Mouse (Mus musculus) liver, embryonic 15.5 days (tissue): Measurements from ENCODE around the gene Kat2a. TPM values are rescaled to one million over a fixed set of nuclear protein-coding genes. Genes with fewer than 3 reads are reported as not detected.
A peak's percentile ranks its signal among the peaks of the same experiment; 100 is the strongest.

Experiments used
- ATAC-seq: fragments of 200-750 bp; cut with Nextera tagmentation; 2 replicates; pipeline ENCODE4 v1.8.0; 2017; ENCODE audit warnings: moderate number of reproducible peaks, mild to moderate bottlenecking, moderate library complexity; ENCODE audit not compliant: insufficient read depth
- H3K27ac ChIP-seq: fragments of 300-500 bp; sonication (generic); replicated peaks from 2 replicates; pipeline ENCODE4 v1.5.1; 2015; ENCODE audit warnings: mild to moderate bottlenecking, inconsistent platforms
- H3K27me3 ChIP-seq: fragments of 300-500 bp; sonication (generic); 2 replicates; pipeline ENCODE4 v1.6.1; 2015; ENCODE audit warnings: mild to moderate bottlenecking, inconsistent platforms
- H3K36me3 ChIP-seq: fragments of 300-500 bp; sonication (generic); replicated peaks from 2 replicates; pipeline ENCODE4 v1.6.1; 2015; ENCODE audit warnings: moderate library complexity, mild to moderate bottlenecking, inconsistent platforms
- H3K4me1 ChIP-seq: fragments of 300-500 bp; sonication (generic); replicated peaks from 2 replicates; pipeline ENCODE4 v1.6.1; 2015; ENCODE audit warnings: inconsistent platforms
- H3K4me2 ChIP-seq: fragments of 300-500 bp; sonication (generic); 2 replicates; pipeline ENCODE4 v1.6.1; 2015; ENCODE audit warnings: moderate library complexity, mild to moderate bottlenecking, inconsistent platforms
- H3K4me3 ChIP-seq: fragments of 300-500 bp; sonication (generic); replicated peaks from 2 replicates; pipeline ENCODE4 v1.5.1; 2015; ENCODE audit warnings: mild to moderate bottlenecking, inconsistent platforms
- H3K9ac ChIP-seq: fragments of 300-500 bp; sonication (generic); 2 replicates; pipeline ENCODE4 v1.6.1; 2015; ENCODE audit warnings: moderate library complexity, mild to moderate bottlenecking, inconsistent platforms
- H3K9me3 ChIP-seq: fragments of 300-500 bp; sonication (generic); replicated peaks from 2 replicates; pipeline ENCODE4 v1.6.1; 2016; ENCODE audit warnings: inconsistent platforms
- WGBS: fragments of 180-500 bp; shearing (Covaris S2); methylation state at CpG from one replicate; pipeline ENCODE4 v1.1.7; 2015; ENCODE audit warnings: mixed read lengths; ENCODE audit not compliant: insufficient replicate concordance; 5-methylcytosine and 5-hydroxymethylcytosine counted together
- polyA plus RNA-seq: library from polyadenylated mRNA; unstranded; fragments of >200 nt; fragmentation: Nextera tagmentation; extraction: Ambion mirVana; gene quantifications from 2 replicates; pipeline ENCODE4 v1.2.1, GENCODE M21; 2015

The Kat2a gene
- polyA plus RNA-seq: 13.2 and 14.1 TPM in 2 replicates

DNA sequence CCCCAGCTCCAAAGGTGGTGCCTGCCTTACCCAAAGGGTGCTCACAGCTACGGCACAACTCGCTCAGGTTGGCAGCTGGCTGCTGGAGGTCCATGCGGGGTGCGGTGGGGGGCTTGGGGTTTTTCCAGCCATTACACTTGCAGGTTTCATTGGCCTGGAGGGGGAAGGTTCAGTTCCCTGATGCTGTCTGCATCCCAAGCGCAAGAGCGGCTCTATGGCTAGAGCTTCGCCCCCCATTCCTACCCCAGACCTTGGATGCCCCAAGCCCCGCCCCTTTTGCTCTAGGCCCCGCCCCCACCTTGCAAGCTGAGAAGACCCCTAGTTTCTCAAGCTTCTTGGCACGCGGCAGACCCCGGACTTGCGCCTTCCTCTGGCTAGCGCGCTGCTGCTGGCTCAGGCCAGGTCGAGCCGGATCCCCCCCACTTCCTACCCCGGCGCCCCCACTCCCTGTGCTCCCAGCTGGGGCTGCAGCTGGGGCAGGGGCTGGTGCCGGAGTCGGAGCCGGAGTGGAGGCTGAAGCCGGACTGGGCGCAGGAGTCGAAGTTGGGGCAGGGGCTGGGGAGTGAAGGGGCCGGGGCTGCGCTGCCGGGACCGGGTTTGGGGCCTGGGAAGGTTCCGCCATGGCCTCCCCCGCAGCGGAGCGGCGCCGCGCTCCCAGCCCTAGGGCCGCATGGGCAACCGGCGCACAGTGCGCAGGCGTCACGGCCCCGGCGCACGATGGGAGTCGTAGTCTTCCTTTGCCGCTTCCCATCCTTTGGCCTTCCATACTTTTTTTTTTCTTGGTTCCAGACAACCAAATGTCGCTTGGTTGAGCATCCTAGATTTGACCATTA is at the start of gene Kat2a:
TSS of gene Kat2a (minus strand) at position 683 of the 833 bp plus-strand sequence.
- 2% methylated on average over 48 of the region's 48 CpGs for WGBS
- H3K27ac ChIP-seq: peak within 1 kb of the TSS; percentile 81
- H3K4me3 ChIP-seq: peak within 1 kb of the TSS; percentile 81
- peak within 1 kb of the TSS; percentile 96 for H3K4me2 ChIP-seq
- no peaks in the 10 kb centered on the region for H3K27me3 ChIP-seq
- H3K9ac ChIP-seq: peak within 1 kb of the TSS; percentile 79
- no peaks in the 10 kb centered on the region for H3K9me3 ChIP-seq
- peaks cover 54% of the 10 kb centered on the region for H3K36me3 ChIP-seq
- peaks cover 43% of the 10 kb centered on the region for H3K4me1 ChIP-seq
- peak; percentile 56 for ATAC-seq

DNA sequence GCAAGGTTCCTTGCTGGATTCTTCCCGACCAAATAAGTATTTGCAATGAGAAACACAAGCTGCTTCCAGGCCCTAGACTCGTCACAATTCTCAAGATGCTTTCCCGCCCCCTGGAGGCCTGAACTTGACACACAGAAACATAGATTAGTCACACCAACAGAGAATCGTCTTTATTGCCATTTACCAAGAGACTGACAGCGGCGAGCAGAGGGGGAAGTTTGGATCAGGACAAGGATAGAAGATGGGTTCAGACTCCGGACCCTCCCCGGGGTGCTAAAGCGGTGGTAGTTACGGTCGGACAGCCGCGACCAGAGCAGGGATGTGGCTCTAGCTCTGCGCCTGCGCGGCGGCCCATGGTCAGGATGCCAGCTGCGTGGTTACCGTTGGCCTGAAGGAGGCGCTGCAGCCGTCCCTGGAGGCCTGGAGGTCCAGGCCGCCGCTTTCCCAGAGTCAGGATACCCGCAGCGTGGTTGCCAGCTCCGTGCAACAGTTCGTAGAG is 49.3 kb upstream of the Kat2a start:
- no peaks in the 10 kb centered on the region for H3K36me3 ChIP-seq
- peak overlapping the region; percentile 53 for H3K4me3 ChIP-seq
- ATAC-seq: peak; percentile 61
- peak overlapping the region; percentile 81 for H3K4me2 ChIP-seq
- WGBS: under 1% methylated on average over 27 of the region's 27 CpGs
- H3K27me3 ChIP-seq: peaks cover 66% of the 10 kb centered on the region
- no peak overlapping the region for H3K27ac ChIP-seq
- peaks cover 26% of the 10 kb centered on the region for H3K4me1 ChIP-seq
- no peaks in the 10 kb centered on the region for H3K9me3 ChIP-seq
- no peak overlapping the region; the same call in 1 of the 2 replicates for H3K9ac ChIP-seq

DNA sequence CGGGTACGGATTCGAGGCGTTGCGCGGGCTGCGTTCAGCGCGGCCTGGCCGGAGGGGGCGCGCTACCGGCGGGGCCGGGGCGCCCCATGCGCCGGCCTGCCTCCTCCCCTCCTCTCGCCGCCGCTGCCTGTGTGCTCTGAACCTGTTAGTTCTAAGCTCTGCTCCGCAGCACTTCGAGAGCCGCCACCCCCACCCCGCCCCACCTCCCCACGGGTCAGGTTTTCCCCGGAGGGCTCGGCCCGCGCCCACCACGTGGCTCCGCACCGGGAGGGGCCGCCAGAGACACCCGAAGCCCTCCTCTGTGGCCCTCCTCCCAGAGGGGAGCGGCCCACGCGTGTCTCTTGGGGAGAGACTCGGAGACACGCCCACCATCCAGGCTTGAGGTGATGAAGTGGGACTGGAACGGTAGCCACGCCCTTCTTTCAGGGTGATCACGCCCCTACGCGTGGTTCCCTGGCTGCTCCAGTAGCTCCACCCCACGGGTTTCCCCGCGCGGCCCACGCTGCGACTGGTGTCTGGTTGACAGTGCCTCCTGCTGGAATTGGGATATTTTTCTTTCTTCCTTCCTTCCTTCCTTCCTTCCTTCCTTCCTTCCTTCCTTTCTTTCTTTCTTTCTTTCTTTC is 47.5 kb upstream of the Kat2a start, which contains the start of gene Kcnh4:
TSS of gene Kcnh4 (minus strand) at position 332 of the 623 bp plus-strand sequence.
- under 1% methylated on average over 51 of the region's 51 CpGs for WGBS
- no peaks in the 10 kb centered on the region for H3K36me3 ChIP-seq
- peak within 1 kb of the TSS; percentile 72 for H3K4me2 ChIP-seq
- ATAC-seq: 0 out of 2 replicates have a peak, but pooled peaks have one; percentile 22
- no peak within 1 kb of the TSS for H3K27ac ChIP-seq
- no peak within 1 kb of the TSS for H3K9ac ChIP-seq
- peaks cover 84% of the 10 kb centered on the region for H3K27me3 ChIP-seq
- peak within 1 kb of the TSS; percentile 44 for H3K4me3 ChIP-seq
- H3K4me1 ChIP-seq: peaks cover 26% of the 10 kb centered on the region
- no peaks in the 10 kb centered on the region for H3K9me3 ChIP-seq

DNA sequence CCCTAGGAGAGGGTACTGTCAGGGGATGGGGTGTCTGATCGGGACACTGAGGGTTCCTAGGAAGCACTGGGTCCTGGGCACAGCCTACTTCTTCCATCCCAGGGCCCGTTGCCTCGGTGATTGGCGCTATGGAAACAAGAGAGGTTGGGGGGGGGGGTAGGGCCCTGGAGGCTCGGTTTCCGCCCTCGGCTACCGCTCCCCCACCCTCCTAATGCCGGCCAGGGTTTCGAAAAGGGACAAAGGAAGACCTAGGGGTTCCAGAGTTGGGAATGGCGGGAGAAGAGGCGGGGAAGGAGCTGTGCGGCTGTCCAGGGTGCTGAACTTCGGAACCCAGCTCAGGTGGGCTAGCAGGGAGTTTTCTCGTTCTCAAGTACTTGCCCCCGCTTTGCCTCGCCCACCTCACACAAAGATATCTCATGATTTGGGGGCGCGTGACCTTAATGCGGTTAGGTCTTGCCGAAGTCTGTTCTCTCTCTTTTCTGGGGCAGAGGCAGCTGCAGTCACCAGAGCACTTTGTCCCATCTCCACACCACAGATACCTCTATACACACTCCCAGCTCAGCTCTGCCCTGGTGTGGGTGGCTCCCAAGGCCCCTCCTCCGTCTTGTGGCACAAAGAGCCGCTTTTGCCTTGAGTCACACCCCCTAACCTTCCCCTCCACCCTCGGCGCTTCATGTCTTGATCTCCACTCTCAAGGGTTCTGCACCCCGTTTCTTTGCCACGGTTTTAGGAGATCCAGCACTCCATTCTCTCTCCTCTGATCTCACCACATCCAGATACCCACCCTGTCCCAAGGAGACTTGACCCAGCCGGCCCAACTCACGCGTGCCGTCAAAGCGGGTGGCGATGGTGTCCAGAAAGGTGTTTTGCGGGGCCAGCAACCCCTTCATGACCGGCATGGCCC is 46.7 kb upstream of the Kat2a start:
- no peak overlapping the region for H3K9ac ChIP-seq
- peaks cover 92% of the 10 kb centered on the region for H3K27me3 ChIP-seq
- 3% methylated on average over 35 of the region's 35 CpGs for WGBS
- H3K9me3 ChIP-seq: no peaks in the 10 kb centered on the region
- H3K27ac ChIP-seq: no peak overlapping the region
- no peak for ATAC-seq
- peak overlapping the region; percentile 72 for H3K4me2 ChIP-seq
- H3K4me3 ChIP-seq: peak overlapping the region; percentile 44
- peaks cover 26% of the 10 kb centered on the region for H3K4me1 ChIP-seq
- no peaks in the 10 kb centered on the region for H3K36me3 ChIP-seq

DNA sequence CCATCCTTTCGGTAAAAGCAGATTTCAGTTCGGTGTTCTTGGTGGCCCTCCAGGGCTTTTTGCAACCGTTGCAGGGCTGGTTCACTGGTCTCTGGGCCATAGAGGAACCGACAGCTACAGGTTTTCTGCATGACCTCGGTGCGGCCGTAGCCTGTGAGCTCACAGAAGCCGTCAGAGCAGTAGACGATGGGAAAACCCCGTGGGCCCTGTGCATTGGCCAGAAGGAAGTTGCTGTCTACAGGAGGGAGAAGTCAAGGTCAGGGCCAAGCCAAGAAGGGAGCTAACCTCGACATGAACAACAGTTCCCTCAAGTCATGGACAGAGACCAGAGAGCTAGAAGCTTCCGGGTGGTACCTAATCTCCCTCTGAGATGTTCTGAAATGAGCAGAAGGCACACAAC is 45.3 kb upstream of the Kat2a start:
- WGBS: 59% methylated on average over 12 of the region's 12 CpGs
- Histone ChIP-seq H3K27me3 (peaks cover 94% of the 10 kb centered on the region), H3K27ac (no peak overlapping the region)

DNA sequence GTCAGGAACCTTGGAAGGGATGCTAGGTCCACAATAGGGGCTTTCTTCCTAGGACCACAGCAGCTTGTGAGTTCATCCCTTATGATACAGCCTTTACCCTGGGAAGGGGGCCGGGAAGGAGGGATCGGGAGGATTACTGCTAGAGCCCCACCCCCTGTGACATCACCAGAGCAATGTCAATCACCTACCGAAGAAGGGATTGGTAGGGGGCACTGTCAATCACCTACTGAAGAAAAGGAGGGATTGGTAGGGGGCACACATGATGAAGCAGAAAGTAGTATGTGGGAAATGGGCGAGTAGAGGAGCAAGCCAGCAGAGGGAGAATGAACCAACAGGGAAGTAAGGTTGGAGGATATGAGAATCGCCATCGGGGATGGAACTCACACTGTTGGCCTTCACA is 44.2 kb upstream of the Kat2a start:
- no peaks in the 10 kb centered on the region for H3K36me3 ChIP-seq
- no peak overlapping the region for H3K27ac ChIP-seq
- no peaks in the 10 kb centered on the region for H3K9me3 ChIP-seq
- WGBS: 57% methylated on average over 6 of the region's 6 CpGs
- H3K9ac ChIP-seq: no peak overlapping the region
- ATAC-seq: no peak
- no peak overlapping the region for H3K4me3 ChIP-seq
- peaks cover 20% of the 10 kb centered on the region for H3K4me1 ChIP-seq
- H3K27me3 ChIP-seq: peaks cover 94% of the 10 kb centered on the region
- H3K4me2 ChIP-seq: no peak overlapping the region

More for the DNA sequence above, 45.3 kb upstream of the Kat2a start:
- H3K9ac ChIP-seq: no peak overlapping the region
- H3K4me3 ChIP-seq: no peak overlapping the region
- H3K36me3 ChIP-seq: no peaks in the 10 kb centered on the region
- H3K9me3 ChIP-seq: no peaks in the 10 kb centered on the region
- peaks cover 26% of the 10 kb centered on the region for H3K4me1 ChIP-seq
- H3K4me2 ChIP-seq: no peak overlapping the region
- ATAC-seq: no peak

DNA sequence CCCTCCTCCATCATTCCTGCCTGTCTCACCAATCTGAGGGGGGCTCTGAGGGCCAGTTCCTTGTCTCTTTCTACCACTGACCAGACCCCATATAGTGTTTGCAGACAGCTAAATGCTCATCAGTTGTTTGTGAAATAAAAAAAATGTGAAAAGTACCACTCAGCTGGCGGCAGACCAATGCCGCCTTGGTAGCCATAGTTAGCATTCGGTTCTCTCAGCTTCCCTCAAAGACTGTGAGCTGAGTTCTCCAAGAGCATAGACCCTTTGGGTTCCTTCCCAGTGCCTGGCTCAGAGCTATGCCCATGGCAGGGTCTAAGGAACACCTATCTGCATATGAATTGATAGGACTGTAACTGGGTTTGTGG is 42.4 kb upstream of the Kat2a start:
- Histone ChIP-seq H3K36me3 (no peaks in the 10 kb centered on the region), H3K4me1 (peaks cover 8% of the 10 kb centered on the region), H3K4me2 (no peak overlapping the region), H3K9ac (no peak overlapping the region), H3K27me3 (peaks cover 90% of the 10 kb centered on the region), H3K9me3 (no peaks in the 10 kb centered on the region), H3K27ac (no peak overlapping the region), H3K4me3 (no peak overlapping the region)
- 84% methylated on average over 3 of the region's 3 CpGs for WGBS
- ATAC-seq: no peak

DNA sequence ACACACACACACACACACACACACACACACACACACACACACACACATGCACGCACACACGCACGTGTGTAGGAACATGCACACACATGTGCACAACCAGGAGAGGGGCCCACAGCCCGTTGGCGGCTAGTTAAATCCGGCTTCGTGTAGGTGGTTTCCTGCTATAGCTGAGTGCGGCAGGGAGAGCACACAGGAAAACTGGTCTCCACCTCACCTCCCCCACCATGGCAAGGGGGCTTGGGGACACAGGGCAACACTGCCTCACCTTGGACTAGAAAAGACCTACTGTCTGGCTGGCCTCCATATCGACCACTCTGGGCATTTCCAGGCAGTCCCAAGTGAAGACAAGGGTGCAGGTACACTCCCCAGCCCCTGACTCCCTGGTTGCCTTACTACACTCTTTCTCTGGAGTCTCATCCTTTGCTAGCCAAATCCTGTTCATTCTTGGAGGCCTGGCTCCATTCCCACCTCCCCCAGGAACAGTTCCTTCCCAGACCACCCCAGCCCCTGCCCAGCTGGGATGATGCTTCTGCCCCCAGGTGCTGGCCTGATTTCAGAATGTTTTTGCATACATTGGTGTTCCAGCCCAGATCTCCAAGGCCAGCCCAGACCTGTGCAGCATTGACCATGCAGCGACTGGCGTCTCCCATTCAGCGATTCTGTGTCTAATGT is 41.9 kb upstream of the Kat2a start:
- Histone ChIP-seq H3K4me3 (no peak overlapping the region), H3K4me2 (no peak overlapping the region), H3K27me3 (peaks cover 90% of the 10 kb centered on the region), H3K9ac (no peak overlapping the region), H3K4me1 (peaks cover 3% of the 10 kb centered on the region), H3K36me3 (no peaks in the 10 kb centered on the region), H3K27ac (no peak overlapping the region), H3K9me3 (no peaks in the 10 kb centered on the region)
- 68% methylated on average over 12 of the region's 12 CpGs for WGBS
- no peak for ATAC-seq

DNA sequence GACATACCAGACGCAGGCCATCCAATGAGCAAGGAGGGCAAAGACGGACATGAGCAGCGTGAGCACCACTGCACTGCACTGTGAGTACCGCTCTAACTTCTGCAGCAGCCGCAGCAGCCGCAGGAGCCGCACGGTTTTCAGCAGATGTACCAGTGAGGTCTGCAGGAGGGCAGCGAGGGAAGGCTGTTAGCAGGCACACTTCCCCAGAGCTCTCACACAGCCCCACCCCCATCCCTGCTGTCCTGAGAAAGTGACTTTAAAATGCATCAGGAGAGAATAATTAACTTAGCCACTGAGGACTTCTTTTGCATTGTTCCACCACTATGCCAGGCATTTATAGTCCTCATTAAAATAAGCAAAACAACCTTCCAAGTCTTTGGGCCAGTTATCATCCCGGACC is 40.0 kb upstream of the Kat2a start:
- H3K4me3 ChIP-seq: no peak overlapping the region
- no peak for ATAC-seq
- H3K9ac ChIP-seq: no peak overlapping the region
- WGBS: 40% methylated on average over 10 of the region's 10 CpGs
- no peak overlapping the region for H3K27ac ChIP-seq
- H3K27me3 ChIP-seq: peaks cover 89% of the 10 kb centered on the region
- H3K4me2 ChIP-seq: no peak overlapping the region
- no peaks in the 10 kb centered on the region for H3K9me3 ChIP-seq
- H3K4me1 ChIP-seq: peaks cover 4% of the 10 kb centered on the region
- no peaks in the 10 kb centered on the region for H3K36me3 ChIP-seq

DNA sequence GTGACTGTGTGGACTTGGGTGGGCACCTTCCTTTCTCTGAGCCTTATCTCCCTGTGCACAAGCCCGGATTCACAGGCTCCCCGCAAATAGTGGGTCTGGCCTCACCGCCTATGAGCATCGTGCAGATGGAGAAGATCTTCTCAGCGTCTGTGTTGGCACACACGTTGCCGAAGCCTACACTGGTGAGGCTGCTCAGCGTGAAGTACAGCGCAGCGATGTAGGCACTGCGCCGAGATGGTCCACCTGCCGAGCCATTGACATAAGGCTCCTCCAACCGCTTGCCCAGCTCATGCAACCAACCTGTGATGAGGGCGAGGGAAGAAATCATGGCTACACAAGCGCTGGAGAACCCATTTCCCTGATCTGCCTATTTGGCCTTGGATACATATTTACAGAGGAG is 37.9 kb upstream of the Kat2a start:
- no peak for ATAC-seq
- peaks cover 81% of the 10 kb centered on the region for H3K27me3 ChIP-seq

More for the DNA sequence above, 37.9 kb upstream of the Kat2a start:
- 71% methylated on average over 16 of the region's 16 CpGs for WGBS
- Histone ChIP-seq H3K36me3 (no peaks in the 10 kb centered on the region), H3K9ac (no peak overlapping the region), H3K27ac (no peak overlapping the region), H3K9me3 (no peaks in the 10 kb centered on the region), H3K4me1 (peaks cover 16% of the 10 kb centered on the region), H3K4me3 (no peak overlapping the region), H3K4me2 (no peak overlapping the region)
